Mouse (Mus musculus): Measurements from ENCODE around the gene Fam178b.

Fam178b gene

DNA sequence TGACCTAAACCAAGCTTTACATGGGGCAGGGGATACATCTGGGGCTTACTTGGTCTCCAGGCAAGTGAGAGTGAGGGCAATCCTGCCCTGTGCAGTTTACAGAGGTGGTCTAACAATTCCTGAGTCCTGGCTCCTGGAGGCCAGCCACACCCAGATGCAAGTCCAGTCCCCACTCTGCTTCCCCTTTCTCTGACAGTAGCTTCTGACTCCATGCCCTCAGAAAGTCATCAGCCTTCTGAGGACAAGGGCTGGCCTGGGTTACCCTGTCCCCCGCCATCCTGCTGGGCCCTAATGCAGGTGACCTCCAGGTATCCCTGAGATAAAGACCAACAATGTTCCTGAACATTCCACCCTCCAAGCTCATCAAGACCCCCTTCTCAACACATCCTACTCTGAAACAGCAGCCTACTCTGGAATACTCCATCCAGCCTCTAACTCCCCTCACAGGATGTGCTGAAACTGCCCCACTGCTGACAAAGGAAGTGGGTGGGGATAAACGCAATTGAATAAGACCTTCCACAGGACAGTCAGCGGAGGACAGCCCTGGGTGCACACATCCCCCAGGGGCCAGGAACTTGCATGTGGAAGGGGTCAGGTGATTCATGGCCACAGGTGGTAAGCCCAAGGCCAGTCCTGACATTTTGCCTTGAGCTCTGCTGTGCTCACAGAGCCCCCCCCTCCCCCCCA lies 52.8 kb downstream of the Fam178b start:
- DNase-seq (ENCODE audit: low read depth, low spot score), result no peak

DNA sequence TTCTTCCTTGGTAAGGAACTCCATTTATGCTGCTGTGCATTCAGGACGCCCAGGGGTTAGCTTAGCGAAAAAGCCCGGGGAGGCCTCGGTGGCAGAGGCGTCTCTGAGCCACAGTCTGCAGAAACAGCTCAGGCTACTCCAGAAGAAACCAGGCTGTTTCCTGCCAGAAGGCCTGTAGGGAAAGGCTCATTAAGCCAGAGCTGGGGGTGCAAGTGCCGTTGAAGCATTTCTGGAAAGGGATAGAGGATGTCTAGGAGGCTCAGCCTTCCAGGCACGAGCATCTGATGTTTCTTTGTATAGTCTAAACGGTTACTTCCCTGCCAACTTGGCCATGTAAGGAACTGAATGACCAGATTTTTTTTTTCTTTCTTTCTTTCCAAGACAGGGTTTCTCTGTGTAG lies 54.4 kb downstream of the Fam178b start:
- no peak for DNase-seq (ENCODE audit: low read depth, low spot score)

DNA sequence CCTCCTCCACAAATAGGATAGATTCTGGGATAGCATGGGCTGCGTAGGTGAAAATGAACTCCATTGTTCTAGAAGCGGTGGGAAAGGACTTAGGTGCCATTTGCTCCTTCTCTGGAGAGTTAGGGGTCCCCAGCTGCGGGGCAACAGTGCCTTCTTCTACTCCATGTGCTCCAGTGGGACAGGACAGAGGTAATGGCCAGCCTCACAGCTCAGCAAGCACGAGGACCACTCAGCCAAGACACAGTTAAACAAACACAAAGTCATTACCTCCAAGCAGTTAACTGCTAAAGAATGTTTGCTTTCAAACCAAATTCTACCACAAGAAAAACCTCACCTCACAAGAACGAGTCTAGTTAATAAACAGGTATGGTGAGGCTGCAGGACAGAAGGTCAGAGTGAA lies 57.5 kb downstream of the Fam178b start:
- DNase-seq (ENCODE audit: low read depth, low spot score), result no peak

DNA sequence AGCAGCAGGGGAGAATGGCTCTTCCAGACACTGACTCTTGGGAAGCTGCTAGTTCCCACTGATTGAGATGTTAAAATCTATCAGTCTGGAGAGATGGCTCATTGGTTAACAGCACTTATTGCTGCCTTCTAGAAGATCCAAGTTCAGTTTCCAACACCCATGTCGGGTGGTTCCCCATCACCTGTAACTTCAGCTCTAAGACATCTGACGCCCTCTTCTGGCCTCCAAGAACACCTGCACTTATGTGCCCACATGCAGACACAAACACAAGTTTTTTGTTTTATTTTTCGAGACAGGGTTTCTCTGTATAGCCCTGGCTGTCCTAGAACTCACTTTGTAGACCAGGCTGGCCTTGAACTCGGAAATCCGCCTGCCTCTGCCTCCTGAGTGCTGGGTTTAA lies 67.0 kb downstream of the Fam178b start:
- peak; percentile 12 for DNase-seq (ENCODE audit: low read depth, low spot score)

DNA sequence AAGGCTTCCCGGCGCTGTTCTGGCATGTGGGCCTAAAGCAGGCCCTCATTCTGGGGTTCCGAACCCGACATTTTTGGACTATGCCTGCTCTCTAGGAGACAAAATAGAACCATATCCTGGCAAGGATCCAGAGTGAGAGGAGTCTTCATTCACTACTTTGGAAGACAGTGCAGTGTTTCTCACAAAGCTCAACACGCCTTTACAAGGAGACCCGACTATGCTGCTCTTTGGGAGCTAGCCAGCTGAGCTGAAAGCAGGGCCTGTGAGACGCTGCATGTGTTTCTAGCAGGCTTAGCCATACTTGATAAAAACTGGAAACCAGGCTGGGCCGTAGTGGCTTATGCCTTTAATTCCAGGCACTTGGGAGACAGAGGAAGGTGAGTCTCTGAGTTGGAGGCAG lies 67.8 kb downstream of the Fam178b start:
- DNase-seq (ENCODE audit: low read depth, low spot score), result no peak

DNA sequence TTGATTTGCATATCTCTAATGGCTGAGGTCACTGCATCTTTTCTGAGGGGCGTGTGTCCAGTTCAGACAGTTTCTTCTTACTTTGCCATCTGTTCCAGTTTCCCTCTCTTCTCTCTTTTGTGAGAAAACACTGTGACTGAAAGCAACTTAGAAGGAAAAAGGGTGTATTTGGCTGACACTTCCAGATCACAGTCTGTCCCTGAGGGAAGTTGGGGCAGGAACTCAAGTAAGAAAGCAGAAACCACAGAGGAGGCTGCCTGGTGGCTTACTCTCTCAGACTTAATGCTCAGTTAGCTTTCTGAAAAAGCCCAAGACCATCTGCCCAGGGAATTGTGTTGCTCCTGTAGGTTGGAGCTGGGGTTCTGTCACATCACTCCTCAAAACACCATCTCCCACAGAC lies 68.4 kb downstream of the Fam178b start:
- DNase-seq (ENCODE audit: low read depth, low spot score), result no peak

DNA sequence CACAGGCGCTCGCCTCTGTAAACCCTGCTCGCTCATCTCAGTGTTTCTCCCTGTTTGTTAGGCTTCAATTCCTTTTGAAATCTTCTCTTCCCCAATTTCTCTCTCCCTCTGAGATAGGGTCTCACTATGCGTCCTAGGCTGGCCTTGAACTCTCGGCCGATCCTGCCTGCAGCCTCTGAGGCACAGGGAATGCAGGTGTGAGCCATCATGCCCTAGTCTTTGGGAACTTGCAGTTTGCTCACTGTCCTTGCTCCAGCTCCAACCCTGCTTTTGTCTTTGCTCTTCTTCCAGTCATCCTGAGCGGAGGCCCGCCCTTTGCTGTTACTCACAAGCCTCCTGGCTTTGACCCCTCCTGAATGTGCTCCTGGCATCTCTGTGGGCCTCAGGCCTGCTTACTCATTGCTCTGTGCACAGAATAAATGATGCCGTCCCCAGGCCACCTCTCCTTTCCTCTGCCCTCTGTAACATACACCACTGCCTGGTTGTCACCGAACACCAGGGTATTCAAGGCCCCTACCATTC lies 69.5 kb downstream of the Fam178b start:
- DNase-seq (ENCODE audit: low read depth, low spot score), result peak; percentile 20

DNA sequence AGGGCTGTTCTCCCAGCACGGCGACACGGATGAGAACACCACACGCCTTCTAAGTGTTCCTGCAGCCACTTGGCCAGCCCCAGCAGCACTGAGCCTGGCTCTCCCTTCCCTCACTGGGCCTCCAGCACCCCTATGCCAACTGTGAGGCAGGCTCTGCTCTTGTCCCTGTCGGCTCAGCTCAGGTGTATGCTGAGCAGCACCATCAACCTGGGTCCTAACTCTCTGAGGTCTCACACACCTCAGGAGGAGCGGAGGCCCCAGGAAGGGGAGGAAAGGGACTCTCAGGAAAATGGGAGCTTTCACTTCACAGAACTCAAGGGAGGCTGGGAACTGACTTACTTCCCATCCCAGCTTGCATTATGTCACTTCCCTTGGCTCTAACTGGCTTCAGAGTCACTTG lies 70.6 kb downstream of the Fam178b start:
- no peak for DNase-seq (ENCODE audit: low read depth, low spot score)

DNA sequence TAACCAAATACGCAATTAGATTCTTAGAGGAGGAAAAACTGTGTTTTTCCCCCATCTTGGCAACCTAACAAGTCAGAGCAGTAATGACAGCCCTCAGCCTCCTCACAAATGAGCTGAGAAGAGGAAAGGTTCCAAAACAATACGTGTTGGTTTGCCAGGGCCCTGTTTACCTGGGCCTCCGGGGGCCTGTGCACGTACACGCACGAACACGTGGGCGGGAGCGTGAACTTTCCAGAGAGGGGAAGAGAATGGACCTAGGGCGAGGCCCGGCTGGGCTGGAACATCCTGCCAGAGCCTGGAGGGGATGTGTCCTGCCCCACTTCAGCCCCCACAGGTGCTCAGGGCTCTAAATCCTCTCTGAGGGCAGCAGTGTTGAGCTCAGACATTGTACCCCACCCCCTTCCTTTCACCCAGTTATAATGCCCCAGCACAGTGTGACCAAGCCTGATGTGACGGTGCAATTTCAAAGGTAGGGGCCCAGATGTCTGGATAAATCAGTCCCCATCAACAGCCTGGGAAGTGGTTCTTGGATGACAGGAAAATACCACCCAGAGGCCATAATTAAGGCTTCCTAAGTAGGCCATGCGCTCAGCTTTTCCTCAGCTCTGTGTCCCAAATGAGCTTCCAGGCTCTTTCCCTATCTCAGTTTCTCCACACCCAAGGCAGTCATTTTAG lies 71.4 kb downstream of the Fam178b start:
- DNase-seq (ENCODE audit: low read depth, low spot score), result no peak

DNA sequence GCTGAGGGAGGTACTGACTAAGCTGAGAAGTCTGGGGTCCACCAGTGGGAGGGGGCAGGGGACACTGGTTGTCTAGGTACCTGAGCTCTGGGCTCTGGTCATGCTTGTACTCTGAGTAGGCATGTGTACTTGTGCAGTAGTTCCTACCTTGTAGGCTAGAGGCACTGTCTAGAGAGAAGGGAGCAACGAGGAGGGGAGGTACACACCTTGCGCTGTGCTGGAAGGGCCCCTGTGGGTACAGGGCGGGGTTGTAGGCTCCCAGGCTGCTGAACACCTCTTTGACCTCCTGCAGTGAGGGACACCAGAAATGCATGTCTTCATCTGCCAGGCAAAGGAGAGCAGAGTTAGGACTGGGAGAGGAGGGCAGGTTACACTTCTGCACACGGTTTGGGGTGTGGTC lies 74.8 kb downstream of the Fam178b start:
- DNase-seq (ENCODE audit: low read depth, low spot score), result no peak

DNA sequence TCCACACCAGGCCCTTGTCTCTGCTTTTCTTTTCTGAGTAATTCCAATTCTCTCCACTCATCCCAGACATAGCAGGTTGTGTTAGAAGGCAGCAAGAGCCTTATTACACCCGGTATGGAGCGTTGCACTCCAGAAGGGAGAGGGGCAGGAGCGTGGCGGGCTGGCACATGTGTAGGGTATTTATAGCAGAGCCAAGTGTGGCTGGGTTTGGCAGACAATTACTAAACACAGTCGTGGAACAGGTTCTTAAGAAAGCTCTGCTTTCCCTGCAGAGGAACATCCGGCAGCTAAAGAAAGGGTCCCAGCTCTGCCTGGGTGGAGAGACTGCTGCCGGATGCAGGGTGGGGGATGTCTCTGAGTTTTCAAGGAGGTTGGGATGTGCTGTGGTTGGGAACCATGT lies 76.0 kb downstream of the Fam178b start:
- DNase-seq (ENCODE audit: low read depth, low spot score), result no peak

DNA sequence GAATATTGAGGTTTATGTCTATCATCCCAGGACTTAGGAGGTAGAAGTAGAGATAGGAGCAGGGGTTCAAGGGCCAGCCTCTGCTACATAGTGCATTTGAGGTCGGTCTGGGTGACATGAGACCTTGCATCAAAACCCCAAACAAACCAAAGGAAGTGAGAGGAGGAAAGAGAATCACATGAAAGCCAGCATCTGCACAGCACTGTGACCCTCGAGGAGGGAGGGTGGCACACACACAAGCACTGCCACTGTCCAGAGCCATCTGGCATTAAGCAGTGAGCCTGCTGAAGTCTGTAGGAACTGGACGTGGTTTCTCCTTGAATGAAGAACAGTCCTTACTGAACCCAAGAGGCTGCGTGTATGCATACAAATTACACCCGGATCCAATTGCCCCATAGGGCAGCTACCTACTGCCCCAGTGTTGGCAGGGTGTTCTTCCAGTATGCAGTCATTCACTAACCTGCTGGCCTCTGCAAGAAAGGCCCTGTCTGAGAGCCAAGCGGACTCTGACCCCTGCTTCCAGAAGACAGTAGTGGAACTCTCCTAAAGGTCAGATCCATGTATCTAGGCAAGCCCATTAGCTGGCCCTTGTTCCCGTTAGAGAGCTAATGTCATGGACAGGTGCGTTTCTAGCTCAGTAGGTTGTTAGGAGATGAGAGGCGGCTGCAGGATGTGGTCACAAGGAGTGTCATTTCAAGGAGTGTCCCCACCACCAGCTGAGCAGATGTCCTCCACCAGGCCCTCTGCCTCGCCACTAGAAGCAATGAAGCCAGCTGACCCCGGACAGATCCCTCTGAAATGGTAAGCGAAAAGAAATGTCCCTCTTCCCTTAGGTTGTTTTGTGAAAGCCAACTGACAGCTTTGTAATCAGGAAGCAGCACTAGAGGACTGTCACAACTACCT lies 78.5 kb downstream of the Fam178b start:
- no peak for DNase-seq (ENCODE audit: low read depth, low spot score)

DNA sequence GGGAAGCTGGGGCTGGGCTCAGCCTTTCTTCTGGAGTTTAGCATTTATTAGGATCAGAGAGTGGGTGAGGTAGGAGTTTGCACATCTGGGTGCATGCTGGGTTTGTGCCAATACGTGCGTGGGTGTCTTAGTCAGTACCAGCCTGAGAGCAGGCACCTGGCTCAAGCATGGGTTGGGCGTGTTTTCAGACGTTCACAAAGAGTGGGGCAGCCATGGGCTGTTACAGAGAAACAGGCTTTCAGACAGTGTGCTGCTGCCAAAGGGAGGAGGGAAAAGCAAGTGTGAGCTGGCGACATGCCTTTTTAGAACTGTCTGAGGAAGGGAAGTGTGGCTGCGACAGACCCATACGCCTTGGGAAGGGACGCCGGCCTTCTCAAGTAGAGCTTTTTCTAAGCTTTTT lies 79.6 kb downstream of the Fam178b start:
- peak; percentile 34 for DNase-seq (ENCODE audit: low read depth, low spot score)

DNA sequence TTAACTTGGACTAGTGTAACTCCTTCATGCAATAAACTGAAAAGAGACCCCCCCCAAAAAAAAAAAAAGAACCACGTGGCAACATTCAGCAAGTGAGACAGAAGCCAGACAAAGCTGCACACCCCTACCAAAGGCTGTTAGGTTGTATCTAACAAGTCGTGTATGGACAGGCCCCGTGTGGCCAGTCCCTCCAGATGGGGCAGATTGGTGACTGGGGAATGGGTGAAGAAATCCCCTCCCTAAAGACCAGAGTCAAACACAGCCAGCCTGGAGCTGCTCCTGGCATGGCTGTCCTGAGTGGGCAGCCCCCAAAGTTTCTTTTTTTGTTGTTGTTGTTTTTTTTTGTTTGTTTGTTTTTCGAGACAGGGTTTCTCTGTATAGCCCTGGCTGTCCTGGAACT lies 80.7 kb downstream of the Fam178b start:
- DNase-seq (ENCODE audit: low read depth, low spot score), result no peak

DNA sequence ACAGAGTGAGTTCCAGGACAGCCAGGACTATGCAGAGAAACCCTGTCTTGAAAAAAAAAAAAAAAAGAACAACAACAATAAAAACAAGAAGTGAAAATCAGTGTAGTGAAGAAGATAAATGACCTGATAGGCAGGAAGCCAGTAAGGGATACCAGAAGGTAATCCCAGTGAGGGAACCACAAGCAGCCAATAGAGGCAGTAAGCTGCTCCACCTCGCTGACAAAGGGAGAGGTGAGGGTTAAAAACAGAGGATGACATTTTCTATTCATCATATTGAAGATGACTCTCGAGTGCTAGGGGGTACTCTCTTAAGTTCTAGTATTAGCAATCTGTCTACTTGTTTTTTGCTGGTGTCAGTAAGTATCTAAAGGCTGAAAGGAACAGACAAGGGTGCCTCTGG lies 84.6 kb downstream of the Fam178b start:
- DNase-seq (ENCODE audit: low read depth, low spot score), result no peak

DNA sequence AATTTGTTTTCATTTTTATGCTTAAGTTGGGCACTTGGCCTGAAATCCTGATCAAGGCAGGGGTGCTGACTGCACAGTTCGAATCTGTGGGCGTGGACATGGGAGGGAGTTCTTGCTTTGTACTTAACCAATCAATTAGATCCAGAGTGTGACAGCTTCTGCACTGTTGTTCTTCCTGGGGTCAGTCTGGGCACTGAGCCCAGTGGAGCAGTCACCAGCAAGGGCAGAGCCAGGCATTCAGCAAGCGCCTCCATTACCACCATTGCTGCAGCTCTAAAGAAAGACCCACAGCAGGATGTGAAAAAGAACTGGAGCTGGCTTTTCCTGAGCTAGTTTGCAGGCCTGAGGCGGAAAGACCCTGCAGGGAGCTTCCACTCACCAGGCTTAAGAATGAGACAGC lies 86.9 kb downstream of the Fam178b start:
- peak; percentile 69 for DNase-seq (ENCODE audit: low read depth, low spot score)

DNA sequence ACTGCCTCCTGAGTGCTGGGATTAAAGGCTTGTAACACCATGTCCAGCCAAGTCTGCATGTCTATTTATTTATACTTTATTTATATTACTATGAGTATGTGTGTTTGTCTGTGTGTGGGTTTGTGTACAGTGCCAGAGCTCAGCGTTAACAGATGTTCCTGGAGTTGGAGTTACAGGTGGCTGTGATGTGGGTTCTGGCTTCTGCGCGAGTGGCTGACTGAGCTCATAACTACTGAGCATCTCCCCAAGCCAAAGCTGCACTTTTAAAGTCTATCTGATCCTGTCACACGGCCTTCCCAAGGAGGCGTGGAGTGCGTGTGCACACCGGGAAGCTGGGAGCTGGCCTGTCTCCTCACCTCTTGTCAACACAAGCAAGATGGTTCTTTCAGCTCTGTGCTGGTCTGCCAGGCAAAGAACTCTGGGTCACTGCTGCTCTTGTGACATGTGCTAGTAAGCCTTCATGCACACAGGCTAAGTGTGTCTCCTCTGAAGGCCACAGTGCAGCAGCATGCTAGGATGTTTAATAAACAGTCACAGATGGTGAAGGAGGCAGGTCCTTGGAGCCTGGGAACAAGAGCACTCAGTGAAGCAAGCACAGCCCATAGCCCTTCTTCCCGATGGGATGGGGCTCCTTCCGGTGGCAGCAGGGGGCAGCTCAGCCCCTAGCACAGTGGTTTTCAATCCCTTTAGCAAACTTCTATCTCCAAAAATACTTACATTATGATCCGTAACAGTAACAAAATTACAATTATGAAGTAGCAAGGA lies 87.6 kb downstream of the Fam178b start:
- no peak for DNase-seq (ENCODE audit: low read depth, low spot score)

DNA sequence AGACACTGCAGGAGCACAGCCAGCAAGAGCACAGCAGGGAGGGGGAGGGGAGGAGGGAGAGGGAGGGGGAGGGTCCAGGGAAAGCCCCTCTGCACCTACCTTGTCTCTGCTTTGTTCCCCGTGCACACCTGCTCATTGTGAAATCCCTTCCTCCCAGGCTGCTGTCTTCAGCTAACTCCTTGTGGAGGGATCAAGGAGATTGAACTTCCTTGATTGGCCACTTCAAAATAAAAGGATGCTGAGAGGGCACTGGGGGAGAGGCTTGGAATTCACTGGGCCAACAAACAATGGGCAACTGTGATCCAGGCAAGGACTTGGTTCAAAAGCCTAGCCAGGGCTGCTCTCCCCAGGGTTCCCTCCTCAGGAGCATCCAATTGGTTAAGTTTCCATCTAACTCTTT lies 89.9 kb downstream of the Fam178b start:
- DNase-seq (ENCODE audit: low read depth, low spot score), result no peak

DNA sequence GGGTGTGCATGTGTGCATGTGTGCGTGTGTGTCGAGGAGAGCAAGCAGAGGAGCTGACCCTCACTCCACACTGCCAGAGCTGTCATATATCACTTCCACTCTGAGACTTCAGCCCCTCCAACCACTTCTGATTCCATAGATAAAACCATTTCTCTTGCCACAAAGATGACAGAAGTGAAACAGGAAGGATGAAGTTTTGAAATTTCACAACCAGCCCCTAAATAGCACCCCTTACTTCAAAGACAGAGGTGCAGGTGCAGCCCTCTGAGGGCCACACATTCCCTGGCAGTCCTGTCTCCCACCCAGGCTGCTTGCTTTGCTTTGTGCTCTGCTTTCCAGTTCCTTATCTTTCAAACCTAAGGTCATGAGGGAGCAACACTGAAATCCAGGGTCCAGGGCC lies 91.6 kb downstream of the Fam178b start:
- no peak for DNase-seq (ENCODE audit: low read depth, low spot score)

DNA sequence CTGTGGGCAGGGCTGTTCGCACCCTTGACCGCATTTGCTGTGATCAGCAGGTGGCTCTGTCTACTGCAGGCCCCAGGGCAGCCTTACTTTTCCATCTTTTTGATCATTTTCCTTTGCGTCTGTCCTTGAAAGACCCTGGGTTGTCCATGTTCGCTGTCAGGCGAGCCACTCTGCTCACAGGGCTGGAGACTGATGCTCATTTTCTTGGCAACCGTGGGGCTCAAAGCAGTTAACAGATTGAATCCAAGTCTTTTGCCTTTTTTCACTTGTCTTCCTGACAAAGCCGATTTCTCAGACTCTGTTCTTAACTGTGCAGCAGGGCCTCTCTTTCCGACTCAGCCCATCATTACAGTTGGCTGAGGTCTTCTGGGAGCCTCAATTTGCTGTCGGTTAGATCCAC lies 92.3 kb downstream of the Fam178b start:
- no peak for DNase-seq (ENCODE audit: low read depth, low spot score)

DNA sequence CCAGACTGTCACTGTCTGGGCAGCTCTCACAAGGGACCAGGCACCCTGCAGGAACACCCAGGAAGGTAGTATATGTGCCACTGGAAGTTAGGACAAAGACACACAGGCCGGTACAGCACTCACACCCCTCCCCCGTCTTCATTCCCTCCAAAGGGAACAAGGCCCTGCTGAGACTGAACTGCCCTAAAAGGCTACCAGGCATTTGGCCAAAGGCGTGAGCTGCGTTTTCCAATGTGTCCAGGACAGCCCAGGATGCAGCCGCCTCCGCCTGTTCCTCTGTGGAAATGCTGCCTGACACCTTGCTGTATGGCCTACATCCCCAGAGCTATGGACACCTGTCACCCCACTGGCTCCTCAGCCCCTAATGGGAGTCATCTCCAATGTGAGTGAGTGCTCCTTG lies 93.5 kb downstream of the Fam178b start:
- DNase-seq (ENCODE audit: low read depth, low spot score), result peak; percentile 26
